Mouse (Mus musculus) thymus, postnatal 25 days (tissue): ENCODE data around the gene Tkt.
"Not testable (repeated sequence)": the region's sequence is repeated elsewhere in the genome, so short reads cannot be mapped to it uniquely, and the experiment has no call there.

Experiments used
- DNase-seq: peaks from one replicate; pipeline ENCODE4 v3.0.0; 2022

The Tkt gene

GRCm38 (mm10) chr14:30548131-30548720, at the start of gene Tkt:
Tkt (plus strand) TSS chr14:30548359.
- DNase-seq = peak; percentile 16

GRCm38 (mm10) chr14:30504990-30505389, 43.2 kb upstream of the Tkt start:
- DNase-seq = no peak

GRCm38 (mm10) chr14:30510214-30510763, 37.9 kb upstream of the Tkt start:
- no peak for DNase-seq

GRCm38 (mm10) chr14:30512896-30513295, 35.3 kb upstream of the Tkt start:
- no peak for DNase-seq

GRCm38 (mm10) chr14:30515931-30516723, 32.0 kb upstream of the Tkt start:
- DNase-seq = no peak

DNA sequence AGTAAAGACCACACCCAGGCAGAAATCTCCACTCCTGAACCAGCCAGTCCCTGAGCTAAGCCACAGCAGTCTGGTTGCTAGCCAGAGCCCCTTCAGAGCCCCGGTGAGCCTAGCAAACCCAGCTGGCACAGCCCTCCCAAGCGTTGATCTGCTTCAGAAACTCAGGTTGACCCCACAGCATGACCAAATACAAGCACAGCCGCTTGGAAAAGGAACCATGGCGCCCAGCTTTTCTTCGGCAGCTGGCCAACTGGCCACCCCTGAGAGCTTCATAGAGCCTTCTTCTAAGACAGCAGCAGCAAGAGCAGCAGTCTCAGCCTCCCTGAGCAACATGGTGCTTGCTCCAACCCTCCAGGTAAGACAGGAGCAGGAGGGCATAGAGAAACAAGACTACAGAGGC, 28.8 kb upstream of the Tkt start:
- no peak for DNase-seq

GRCm38 (mm10) chr14:30523356-30523755, 24.8 kb upstream of the Tkt start:
- no peak for DNase-seq

GRCm38 (mm10) chr14:30528392-30528791, 19.8 kb upstream of the Tkt start:
- no peak for DNase-seq

- no peak for DNase-seq
These were observed 19.2 kb upstream of the Tkt start for GRCm38 (mm10) chr14:30528961-30529360.

GRCm38 (mm10) chr14:30529454-30529853, 18.7 kb upstream of the Tkt start:
- no peak for DNase-seq

DNA sequence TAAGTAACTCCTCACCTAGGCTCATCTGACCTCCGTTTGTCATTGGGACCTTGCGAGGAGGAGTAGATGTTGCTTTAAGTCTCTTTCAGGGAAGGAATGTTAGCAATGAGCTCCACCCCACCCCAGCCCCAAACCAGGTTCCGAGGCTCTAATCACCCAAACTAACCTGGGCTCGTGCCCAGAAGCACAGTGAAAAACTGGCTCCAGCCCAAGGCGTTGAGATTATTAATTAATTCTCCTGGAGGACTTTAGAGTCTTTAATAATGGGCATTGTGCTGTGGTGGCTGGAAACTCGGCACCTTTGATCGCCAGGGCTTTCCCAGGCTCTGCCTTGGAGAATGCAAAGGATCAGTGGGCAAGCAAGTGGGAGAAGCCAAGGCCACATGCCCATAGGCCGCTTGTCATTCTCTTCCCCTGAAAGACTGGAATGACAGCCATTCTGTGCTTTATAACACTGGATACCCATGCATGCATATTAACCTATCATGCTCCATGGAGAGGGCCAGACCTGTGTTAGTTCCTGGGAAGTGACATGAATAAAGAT, 17.4 kb upstream of the Tkt start:
- DNase-seq = no peak

DNA sequence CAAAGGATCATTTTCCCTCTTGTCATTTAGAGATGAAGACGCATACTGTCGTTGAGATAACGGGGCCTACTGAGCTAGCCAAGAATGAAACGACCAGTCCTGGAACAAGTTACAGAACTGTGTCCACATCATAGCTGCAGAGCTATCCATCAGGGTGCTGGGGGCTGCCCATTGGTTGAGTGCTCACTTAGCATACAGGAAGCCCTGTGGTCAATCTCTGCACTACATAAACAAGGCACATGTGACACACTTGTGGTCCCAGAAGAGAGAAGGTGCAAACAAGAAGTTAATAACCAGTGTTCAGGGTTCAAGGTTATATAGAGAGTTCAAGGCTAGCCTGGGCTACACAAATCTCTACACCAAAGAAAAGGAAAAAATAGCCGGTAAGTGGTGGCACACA, 16.7 kb upstream of the Tkt start:
- DNase-seq = no peak

DNA sequence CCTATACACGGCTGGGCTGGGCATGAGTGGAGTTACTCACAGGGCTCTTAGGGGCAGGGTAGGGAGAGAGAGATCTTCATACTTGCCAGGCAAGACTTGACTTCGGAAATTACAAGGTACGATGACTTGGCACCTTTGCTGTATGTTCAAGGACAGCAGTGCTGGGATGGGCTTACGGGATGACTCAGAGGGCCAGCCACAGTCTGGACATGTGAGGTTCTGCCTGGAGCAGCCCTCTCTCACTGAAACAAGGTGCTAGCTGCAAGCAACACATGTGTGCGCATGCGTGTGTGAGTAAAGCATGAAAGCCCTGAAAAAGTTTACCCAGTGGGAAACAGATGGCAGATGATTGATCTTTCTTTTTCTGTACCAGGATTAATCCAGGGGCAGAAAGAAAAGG, 16.3 kb upstream of the Tkt start:
- DNase-seq = no peak

DNA sequence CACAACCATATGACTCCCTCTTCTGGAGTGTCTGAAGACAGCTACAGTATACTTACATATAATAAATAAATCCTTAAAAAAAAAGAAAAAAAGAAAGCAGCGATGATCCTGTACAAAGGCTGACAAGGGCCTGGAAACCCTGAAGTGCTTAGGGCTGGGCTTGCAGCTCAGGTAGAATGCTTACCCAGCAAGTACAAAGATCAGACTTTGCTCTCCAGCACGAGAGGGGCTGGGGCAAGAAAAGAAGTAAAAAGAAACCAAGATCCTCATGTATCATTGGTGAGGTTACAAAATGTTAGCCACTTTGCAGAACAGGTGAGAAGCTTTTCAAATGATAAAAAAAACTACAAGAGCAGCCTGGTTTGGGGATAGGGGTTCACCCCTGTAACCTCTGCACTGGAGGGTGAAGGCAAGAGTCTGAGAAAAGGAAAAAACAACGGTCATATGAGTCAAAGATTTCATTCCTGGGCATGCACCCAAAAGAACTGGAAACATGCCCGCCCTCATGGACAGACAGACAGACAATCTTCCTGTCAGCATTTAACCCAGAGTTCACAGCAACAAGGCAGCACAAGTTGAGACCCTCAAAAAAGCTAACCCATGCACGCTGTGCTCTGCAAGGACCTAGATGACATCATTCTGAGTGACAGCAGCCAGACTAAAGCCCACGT, 14.2 kb upstream of the Tkt start:
- DNase-seq = no peak

DNA sequence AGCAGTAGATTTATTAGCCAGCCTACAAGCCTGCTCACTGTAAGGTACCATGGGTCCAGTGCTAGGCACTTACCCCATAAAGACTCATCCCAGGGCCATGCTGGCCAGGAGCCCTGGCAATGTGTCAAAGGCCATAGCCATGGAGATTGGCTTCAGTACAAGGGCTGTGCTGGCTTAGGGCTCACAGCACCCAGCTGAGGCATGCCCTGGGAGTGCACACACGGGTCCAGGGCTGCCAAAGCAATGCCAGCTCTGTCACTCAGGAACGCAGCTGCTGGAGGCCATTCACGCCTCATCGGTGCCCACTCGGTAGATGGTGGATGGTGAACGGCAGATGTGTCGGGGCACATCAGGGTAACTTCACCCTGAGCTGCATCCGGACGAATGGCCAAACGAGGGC, 6.6 kb upstream of the Tkt start:
- no peak for DNase-seq

GRCm38 (mm10) chr14:30543331-30543730, 4.8 kb upstream of the Tkt start:
- not testable (repeated sequence) for DNase-seq

DNA sequence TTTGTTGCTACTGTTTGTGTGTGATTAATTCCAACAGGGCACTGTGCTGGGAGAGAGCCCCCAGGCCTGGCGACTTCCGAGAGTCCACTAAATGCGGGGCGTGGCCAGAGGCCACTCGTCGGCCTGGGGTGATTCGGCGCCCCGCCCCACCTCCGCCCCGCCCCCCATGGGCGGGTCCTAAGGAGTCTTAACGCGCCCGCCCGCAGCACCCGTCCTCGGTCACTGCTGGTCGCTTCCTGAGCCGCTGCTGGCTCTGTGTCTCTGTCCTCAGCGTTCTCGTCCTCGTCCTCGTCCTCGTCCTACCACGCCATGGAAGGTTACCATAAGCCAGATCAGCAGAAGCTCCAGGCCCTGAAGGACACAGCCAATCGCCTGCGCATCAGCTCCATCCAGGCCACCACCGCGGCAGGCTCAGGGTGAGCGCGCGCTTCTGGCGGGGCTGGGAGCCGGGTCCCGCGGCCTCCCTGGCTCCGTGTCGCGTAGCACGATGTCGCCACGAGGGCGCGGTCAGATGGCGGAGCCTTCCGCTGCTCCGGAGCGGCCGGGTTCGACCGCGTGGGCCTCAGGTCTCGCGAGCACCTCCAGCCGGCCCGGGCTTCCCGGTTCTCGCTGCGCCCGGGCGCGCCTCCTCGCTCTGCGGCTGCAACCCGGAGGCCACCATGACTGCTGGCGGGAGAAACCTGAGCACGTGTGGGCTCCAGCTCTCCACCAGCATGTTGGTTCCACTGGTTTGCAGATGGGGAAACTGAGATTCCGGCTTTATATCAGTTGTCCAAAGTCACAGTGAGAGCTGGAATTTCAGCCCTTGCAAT, 1.0 kb downstream of the Tkt start:
- DNase-seq = peak; percentile 91

GRCm38 (mm10) chr14:30549777-30550149, 1.6 kb downstream of the Tkt start:
- peak; percentile 41 for DNase-seq

GRCm38 (mm10) chr14:30550232-30551070, 2.3 kb downstream of the Tkt start:
- DNase-seq = no peak

- DNase-seq = no peak
These were observed 3.4 kb downstream of the Tkt start for GRCm38 (mm10) chr14:30551509-30551908.

GRCm38 (mm10) chr14:30551981-30552380, 3.8 kb downstream of the Tkt start:
- DNase-seq = no peak

DNA sequence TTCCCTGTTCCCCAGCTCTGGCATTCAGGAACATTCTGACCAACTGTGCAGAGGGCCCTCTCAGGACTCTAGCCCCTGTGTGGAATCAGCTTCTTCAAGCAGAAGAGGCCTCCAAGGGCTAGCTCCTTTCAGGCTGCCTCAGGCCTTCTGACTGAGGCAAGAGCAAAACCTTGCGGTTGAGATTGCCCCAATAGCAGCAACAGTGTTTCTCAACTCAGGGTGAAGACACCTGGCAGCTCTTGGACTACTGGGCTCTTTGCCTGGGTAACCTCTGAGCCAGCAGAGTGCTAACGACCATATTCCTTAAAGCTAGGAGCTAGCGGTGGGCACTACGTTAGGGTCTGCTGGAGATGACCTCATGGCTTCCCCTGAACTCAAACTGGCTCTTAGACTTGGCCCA, 5.0 kb downstream of the Tkt start:
- DNase-seq = no peak
